Mouse (Mus musculus) frontal cortex, postnatal 36 days (tissue): ENCODE measurements around the gene Gbf1.
"Not testable (repeated sequence)": the region's sequence is repeated elsewhere in the genome, so short reads cannot be mapped to it uniquely, and the experiment has no call there.

Experiments
- DNase-seq, 2 experiments: peaks; one replicate each; pipeline ENCODE4 v3.0.0; 2022; ENCODE audit warnings: low spot score in 2 of 2

The Gbf1 gene

DNA sequence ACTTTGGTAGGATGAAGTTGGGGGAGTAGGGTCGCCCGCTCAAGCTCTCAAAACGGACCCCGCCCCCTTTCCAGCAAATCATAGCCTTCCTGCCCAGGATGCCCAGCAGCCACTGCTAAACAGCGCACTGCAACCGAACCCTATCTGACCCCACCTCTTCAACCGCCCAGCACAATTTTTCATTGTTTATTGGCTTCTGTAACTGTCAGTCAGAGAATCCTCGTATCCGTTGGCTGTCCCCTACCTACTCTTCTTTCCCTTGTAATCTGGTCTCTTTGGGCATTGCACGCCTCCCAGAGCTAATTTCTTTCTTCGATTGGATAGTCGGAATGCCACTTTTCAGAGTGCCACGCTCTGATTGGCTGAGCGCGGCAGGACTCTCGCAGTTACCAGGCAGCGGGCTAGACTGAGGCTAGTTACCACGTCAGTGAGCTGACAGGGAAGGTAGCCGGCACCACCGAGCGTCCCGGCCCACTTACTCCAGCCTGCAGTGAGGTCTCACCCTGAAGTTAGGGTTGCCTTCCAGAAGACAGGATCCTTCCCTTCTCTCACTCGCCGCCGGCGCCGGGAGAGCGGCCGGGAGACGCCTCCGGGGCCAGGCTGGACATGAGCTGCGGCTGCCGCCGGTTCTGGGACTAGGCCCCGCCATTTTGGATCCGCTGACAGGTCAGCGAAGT is at the start of gene Gbf1:
Gene Gbf1, plus strand, starts transcription at position 383 of the 677 bp plus-strand sequence.
- DNase-seq, result peak; percentile 93 to 98

GRCm38 (mm10) chr19:46103437-46104186 is 48.7 kb upstream of the Gbf1 start:
- no peak for DNase-seq

DNA sequence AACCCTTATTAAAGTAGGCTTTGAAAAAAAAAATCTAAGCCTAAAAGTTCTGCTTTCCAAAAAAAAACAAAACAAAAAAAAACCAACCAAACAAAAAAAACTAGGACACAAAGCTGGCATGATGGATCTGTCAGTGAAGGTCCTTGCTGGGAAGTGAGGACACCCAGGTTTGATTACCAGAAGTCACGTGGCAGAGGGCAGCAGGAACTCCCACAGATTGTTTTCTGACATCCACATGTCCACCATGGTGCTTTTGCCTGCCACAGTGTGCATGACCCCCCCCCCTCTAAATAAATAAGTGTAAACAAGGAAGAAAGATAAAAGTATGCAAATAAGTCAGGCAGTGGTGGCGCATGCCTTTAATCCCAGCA is 48.1 kb upstream of the Gbf1 start:
- DNase-seq, result no peak

- DNase-seq, result no peak
These were observed 42.1 kb upstream of the Gbf1 start for GRCm38 (mm10) chr19:46110214-46110613.

GRCm38 (mm10) chr19:46110781-46111180 is 41.5 kb upstream of the Gbf1 start:
- DNase-seq, result no peak

DNA sequence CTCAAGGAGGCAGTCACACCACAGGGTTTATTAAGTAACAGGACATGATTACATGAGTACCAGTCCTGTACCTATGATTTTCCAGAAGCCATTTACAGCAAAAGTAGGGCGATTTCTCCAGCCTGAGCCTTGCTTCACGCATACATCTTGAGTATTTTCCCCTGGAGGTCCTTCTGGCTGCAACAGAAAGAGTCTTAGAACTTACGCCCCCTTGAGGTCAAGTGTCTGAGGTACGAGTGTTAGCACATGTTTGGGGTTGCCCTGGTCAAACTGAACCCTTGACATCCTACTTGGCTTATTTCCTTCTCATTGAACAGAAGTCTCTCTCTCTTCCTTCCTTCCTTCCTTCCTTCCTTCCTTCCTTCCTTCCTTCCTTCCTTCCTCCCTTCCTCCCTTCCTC is 37.7 kb upstream of the Gbf1 start:
- no peak for DNase-seq

DNA sequence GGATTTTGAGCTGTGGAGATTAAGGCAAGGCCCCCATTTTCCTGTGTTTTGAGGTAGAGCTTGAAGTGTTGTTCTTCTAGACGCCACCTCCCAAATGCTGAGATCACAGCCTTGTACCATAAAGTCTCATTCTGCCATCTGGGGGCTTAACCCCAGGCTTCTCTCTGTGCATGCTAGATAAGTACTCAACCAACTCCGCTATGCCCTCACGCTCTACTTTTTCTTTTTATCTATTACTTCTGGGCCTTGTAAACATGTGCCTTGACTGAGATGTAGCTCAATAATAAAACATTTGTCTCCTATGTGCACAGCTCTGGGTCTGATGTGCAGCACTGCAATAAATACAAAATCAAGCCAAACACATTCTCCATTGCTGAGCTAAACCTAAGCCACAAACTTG is 32.9 kb upstream of the Gbf1 start:
- no peak for DNase-seq

DNA sequence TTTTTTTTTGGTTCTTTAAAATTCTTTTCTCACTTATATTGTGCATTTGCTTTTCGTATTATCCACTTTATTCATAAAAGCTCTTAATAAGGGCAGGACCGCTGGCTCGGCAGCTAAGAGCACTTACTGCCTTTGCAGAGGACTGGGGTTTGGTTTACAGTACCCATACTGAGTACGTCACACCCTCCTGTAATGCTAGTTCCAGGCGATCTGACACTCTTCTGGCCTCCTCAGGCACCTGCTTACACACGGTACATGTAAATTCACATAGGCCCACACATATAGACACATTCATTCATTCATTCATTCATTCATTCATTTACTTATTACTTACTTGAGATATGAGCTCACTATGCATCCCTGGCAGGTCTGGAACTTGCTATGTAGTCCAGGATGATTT is 31.4 kb upstream of the Gbf1 start:
- DNase-seq, result no peak

DNA sequence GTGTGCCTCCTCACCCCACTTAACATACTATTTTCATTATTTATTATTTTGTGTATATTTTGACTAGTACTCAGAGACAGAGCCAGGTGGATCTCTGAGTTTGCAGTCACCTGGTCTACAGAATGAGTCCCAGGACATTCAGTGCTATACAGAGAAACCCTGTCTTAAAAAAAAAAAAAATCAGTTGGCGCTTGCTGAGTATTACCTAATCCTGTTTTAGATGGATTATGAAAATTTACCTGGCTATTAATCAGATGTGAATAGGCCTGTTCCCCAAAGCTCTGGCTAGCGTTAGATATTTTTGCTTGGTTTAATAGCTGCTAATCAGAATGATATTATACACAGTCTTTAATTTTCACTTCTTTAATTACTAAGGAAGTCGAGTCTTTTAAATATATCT is 28.4 kb upstream of the Gbf1 start:
- no peak for DNase-seq

GRCm38 (mm10) chr19:46124651-46125050 is 27.7 kb upstream of the Gbf1 start:
- DNase-seq, result no peak

DNA sequence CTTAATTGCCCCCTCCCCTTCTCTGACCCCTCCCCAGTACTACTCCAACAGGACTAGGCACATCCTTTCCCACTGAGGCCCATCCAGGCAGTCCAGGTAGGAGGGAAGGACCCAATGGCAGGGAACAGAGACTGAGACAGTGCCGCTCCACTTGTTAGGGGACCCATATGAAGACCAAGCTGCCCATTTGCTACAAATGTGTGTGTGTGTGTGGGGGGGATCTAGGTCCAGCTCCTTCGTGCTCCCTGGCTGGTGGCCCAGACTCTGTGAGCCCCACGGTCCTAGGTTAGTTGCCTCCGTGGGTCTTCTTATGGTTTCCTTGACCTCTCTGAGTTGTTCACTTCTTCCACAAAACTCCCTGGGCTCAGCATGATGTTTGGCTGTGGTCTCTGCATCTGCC is 26.0 kb upstream of the Gbf1 start:
- DNase-seq, result no peak

- not testable (repeated sequence) for DNase-seq
These were observed 22.6 kb upstream of the Gbf1 start for GRCm38 (mm10) chr19:46129737-46130136.

DNA sequence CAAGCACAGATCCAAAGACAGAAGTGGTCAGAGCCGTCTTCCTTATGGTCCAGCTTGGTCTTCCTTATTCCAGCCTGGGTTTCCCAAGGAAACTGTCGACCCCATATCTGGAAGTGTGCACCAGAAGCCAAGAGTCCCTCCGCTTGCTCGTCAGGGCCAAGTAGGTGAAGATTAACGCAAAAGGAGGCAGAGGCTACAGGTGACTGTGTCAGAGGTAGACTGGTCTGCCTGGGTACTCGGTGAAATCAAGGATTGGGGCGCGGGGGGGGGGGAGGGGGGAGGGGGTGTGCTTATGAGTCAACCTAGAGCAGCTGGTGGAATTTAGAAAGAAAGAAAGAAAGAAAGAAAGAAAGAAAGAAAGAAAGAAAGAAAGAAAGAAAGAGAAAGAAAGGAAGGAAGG is 21.0 kb upstream of the Gbf1 start:
- no peak for DNase-seq

- no peak for DNase-seq
These were observed 20.4 kb upstream of the Gbf1 start, which contains the start of gene Elovl3 for GRCm38 (mm10) chr19:46131694-46132525. TSS of gene Elovl3 (plus strand) at chr19:46131897.

DNA sequence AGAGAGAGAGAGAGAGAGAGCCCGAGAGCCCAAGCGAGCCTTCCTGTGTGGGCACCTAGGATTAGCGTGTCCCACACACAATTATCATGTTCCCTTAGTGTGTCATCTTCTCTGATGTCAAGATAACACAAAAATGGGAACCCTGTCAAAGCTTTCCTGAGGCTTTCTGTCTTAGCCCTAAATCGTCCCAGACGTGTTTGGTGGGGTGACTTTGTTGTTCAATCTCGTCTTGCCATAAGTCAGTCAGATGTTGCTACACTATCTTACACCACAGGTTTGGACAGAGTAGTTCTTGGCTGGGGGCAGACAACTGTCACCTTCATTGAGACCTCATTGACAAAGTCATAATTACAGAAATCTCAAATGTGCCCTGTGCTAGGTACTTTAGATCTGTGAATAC is 19.7 kb upstream of the Gbf1 start:
- DNase-seq, result no peak

- peak; percentile 89 to 94 for DNase-seq
These were observed 17.0 kb upstream of the Gbf1 start for GRCm38 (mm10) chr19:46135297-46135696.

DNA sequence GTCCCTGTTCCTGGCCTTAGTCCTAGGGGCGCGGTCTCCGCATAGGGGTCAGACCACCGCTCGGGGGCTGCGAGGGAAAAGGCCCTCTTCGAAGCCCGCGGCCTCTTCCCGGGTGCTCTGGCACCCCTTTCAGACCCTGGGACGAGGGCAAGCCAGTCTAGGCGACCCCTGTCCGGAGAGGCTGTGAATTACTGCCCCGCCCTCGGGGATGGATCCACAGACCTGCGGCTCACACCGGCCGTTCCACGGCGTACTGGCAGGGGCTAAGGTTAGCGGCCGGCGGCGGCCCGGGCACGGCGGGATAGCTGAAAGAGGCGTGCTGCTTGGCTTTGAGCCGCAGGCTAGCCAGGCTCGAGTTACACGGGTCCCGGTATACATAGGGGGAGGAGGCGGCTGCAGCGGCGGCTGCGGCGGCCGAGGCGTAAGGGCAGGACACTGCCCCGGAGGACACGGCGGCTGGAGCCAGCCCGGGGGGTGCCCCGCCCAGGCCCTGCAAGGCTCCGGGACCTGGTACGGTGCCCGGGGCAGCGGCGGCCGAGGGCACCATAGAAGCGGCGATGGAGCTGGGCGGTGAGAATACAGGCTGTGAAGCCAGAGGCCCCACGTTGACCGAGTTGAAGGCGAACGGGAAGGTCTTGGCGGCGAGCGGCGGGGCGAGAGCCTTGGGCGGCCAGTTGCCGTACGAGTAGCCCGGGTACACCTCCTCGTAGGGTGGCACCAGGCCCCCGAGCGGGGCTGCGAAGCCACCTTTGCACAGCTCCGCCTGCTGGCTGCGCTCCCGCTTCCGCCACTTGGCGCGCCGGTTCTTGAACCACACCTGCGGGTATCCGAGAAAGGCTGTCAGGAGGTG is 16.3 kb upstream of the Gbf1 start:
- peak in 1 of 2 experiments; percentile 30 for DNase-seq

- DNase-seq, result peak; percentile 36 to 65
These were observed 15.4 kb upstream of the Gbf1 start for GRCm38 (mm10) chr19:46136639-46137580.

DNA sequence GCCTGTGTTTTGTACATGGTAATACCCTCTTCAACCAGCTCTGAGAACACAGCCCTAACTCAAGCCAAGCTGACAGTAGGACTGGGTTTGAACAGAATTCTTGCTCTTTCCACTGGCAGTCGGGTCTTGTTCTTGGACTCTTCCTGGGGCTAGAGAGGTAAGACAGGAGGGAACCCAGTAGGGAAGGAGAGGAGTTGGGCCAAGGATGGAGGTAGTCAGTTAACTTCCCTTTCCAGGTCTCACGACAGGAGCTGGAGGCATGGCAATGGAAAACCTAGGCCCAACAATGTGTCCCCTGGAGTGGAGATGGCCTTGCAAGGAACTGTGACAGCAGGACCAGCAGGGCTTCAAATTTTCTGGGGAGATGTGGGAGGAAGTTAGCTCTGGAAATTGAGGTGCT is 12.0 kb upstream of the Gbf1 start:
- DNase-seq, result no peak

- no peak for DNase-seq
These were observed 11.2 kb upstream of the Gbf1 start for GRCm38 (mm10) chr19:46141091-46141490.
